Mouse (Mus musculus): Measurements from ENCODE around the gene Nup54.

DNA sequence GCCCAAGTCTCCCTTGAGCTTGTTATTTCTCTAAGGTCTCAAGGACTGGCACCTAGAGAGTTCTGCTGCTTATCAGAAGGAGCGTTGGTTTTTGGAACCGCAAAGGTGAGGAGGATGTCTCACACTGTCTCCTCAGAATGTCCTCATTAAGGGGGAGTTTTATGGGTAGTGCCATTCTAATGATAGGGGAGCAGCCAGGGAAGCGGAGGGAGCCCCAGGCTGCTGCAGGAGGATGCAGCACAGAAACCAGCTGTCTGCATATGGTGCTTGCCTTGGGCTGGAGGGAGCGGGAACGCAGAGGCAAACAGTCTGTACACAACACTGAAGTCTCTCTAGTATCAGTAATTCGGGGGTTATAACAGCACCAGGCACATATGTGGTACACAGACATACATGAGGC lies 64.1 kb downstream of the Nup54 start:
- TF ChIP-seq CTCF (IDR thresholded peaks at IDR 0.05; ENCODE audit: borderline replicate concordance, insufficient read depth, low read length) (no peak), POLR2A (IDR thresholded peaks at IDR 0.05; ENCODE audit: low read depth, low read length) (no peak)
